Mouse (Mus musculus): ENCODE data around the gene Polr1c.

GRCm38 (mm10) chr17:46275034-46275433 lies 27.2 kb upstream of the Polr1c start:
- TF ChIP-seq CTCF (IDR thresholded peaks at IDR 0.05; ENCODE audit: insufficient read depth, low read length) (no peak), POLR2A (IDR thresholded peaks at IDR 0.05; ENCODE audit: borderline replicate concordance, extremely low read depth, low read depth, low read length) (no peak)
